Mouse (Mus musculus): ENCODE data around the gene Zbtb46. TPM values are rescaled to one million over a fixed set of nuclear protein-coding genes. Genes with fewer than 3 reads are reported as not detected.

Gene Zbtb46
- polyA plus RNA-seq, 1 experiment, result 4.6 TPM

DNA sequence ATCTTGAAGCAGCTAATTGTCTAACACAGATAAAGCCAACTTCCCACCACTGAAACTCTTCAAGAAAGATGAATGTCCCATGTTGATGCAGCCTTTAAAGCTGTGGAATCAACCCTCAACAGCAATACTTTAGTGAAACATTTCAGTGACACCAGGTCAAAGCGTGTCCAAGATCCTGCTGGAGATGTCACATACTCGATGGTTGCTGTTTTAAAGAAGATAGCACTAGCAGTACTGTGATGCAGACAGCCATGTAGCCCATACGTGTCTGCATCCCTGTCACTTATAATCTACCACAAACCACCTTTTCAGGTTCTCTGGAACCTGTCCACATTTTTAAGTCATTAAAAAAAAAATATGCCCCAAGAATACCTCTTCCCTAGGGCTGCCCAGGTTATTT is 55.5 kb downstream of the Zbtb46 start:
- no peak for DNase-seq (ENCODE audit: low spot score)

DNA sequence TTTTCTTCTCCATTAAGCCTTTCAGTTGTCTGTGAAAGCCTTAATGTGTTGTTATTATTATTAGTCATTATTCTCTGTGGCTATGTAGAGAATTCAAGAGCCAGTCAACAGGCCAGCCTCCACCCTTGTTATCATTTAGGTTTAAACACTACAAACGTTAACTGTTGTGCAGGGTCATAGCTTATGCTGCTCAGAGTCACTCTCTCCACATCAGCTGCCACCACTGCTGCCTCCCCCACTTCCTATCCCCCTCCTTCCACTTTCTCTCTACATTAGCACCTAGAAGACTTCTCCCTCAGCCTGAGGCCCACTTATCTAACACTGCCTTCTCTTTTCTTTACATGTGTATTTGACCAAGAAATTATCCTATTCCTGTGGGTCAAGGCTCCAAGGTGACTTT is 57.7 kb downstream of the Zbtb46 start:
- no peak for DNase-seq (ENCODE audit: low spot score)

DNA sequence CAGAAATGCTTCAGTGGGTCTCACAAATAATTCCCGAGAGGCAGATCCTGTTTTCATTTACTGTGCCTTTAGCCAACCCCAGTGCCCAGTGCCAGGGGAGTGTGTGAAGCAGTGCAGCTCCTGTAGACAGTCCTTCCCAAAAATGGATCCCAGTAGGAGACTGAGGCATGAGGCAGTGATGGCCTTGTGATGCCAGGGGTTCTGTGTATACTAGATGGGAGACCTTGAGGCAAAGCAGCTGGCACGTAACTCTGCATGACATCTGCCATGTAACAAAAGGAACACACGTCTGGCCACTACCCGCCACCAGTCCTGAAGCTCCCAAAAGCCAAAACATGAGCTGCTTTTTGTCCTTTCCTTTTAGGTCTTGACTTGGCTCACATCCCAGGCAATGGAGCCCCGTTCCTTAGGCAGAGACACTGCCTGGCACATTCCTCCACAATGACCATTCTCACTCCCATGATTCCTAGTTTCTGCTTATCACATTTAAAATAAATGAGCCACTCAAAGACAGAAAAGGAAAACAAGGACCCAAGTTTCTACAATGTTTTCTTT is 61.9 kb downstream of the Zbtb46 start:
- no peak for DNase-seq (ENCODE audit: low spot score)

DNA sequence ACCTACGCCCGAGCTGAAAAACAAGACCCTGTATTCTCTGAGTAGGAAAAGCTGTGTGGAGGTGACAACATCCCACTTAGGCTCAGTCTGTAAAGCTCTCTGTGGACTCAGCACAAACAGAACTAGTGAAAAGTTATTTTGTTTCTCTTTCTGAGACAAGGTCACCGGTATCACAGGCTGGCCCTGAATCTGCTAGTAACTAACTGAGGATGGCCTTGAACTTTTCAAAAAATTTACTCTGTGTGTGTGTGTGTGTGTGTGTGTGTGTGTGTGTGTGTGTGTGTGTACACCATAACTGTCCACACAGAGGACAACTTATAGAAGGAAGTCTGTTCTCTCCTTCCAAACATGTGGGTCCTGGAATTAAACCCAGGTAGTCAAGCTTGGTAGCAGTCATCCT is 65.1 kb downstream of the Zbtb46 start:
- DNase-seq (ENCODE audit: low spot score), result no peak

DNA sequence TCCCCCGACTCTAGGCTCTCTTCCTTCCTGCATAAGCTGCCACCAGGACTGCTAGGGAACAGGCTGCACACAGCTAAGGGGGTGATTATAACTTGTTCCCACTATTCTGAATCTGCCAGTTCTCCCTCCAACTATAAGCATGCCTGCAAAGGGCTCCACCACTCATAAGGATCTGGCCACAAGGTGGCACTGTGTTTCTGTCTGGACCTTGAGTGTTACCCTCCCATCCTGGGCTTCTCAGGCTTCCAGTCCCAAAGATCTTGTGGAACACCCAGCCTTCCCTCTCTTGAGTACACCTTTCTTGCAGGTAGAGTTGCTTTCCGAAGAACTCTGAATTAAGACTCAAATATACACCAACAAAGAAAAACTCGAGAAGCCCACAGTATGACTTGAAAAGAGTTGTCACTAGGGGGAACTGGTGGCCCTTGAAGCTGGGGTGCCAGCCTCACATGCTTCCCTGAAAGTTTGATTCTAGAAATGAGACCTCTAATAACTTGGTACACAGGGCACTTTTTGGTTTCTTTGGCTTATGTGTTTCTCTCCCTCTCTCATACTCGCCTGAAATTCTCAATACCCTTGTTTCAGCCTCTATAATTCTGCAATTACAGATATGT is 66.5 kb downstream of the Zbtb46 start:
- peak; percentile 50 for DNase-seq (ENCODE audit: low spot score)

DNA sequence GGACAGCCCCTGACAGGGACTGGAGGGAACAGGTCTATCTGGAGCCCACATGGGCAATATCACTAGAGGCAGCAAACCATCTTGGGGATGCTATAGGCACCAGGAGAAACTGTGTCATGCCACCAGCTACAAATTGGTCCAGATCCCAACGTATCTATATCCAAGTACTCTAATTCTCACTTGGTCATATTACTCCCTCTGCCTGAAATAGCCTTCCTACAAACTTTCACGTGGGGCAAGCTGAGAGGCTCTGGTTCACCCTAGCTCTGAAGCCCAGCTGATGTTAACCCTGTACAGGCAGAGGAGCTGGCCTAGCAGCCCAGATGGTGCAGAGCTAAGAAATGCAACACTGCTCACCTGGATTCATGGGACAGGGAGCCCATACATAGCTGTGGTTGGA is 67.7 kb downstream of the Zbtb46 start:
- DNase-seq (ENCODE audit: low spot score), result no peak

DNA sequence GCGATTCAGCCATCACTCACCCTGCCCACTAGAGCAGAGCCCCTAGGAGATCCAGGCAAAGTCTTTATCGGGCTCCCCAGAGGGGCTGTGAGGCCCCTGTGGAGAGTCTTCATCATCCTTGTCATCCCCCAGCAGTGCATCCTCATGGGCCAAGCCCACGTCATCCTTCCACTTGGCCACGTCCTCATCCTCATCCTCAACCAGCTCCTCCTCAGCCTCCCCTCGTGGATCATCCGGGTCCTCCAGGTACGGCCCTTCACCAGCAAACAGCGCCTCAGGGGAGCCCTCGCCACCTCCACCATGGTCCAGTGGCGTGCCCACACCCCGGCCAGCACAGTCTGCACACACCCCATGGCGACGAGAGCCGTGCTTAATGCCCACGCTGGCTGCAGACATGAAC is 68.2 kb downstream of the Zbtb46 start:
- DNase-seq (ENCODE audit: low spot score), result no peak

DNA sequence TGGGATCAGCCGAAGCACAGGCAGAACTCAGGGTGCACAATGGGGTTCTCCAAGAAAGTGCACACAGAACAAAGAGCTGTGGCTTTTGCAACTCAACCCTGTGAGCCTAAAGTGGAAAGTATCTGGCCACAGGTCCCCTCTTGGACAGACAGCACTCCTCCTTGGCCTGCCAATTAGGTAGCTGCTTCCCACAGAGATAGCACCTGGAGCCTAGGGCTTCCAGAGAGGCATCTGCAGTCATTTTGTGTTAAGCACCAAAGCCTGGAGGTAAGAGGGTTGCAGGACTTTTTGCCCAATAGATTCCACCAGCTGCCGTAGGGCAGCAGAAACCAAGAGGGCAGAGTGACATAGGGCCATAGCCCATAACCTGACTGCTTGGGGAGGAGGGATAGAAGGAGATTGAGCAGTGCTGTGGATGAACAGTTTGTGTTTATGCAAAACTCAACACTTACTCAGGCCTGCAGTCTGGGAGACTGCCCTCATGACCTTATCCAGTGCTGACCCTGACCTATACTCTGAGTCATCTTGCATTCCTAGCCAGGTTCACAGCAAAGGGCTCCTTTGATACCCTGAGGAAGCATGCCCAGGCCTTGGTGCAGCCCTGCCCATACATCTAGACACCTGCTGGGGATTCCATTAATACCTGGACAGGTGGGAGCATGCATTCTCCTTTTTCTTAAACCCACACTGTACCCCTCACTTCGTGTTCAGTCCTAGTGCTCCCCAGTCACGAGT is 68.9 kb downstream of the Zbtb46 start:
- no peak for DNase-seq (ENCODE audit: low spot score)

DNA sequence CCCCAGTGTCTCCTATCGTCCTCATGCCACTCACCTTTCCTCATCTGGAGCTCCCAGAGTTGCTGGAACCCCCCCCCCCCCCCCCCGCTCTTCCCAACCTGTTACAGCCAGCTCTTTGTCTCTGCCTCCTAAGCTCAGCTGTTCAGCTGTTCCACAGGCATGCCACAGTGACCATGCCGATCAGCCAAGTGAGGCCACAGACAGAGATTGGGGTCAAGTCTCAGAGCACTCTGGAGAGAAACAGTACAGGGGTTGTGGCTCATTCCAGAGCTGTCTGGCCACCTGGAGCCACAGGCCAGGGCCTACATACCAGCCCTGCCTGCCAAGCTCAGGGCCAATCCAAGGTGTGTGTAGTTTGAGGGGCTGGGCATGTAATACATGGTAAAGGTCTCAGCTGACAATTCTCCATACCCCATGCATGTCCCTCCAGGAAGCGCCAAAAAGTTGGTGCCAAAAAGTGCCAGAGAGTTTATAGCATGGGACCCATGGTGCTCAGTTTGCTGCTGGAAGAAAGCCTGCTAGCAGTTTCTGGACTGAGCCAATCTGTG is 72.5 kb downstream of the Zbtb46 start:
- DNase-seq (ENCODE audit: low spot score), result no peak

DNA sequence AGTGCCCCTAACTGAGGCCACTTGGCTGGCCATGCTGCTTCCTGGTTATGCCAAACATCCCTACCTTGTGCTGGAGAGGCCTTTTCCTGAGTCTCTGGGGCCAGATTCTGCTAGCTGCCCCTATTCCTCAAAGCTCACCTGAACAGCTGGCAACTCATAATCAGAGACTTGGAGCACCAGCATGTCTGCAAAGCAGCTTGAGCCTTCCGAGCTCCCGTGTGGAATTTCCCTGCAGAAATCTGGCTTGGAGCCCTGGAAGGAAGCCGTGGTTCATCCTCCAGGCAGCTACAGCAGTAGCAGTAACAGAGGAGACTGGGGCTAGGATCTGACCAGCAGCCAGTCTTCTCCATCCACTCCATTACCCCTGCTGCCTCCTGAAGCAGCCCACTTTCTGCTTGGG is 73.3 kb downstream of the Zbtb46 start:
- DNase-seq (ENCODE audit: low spot score), result no peak

DNA sequence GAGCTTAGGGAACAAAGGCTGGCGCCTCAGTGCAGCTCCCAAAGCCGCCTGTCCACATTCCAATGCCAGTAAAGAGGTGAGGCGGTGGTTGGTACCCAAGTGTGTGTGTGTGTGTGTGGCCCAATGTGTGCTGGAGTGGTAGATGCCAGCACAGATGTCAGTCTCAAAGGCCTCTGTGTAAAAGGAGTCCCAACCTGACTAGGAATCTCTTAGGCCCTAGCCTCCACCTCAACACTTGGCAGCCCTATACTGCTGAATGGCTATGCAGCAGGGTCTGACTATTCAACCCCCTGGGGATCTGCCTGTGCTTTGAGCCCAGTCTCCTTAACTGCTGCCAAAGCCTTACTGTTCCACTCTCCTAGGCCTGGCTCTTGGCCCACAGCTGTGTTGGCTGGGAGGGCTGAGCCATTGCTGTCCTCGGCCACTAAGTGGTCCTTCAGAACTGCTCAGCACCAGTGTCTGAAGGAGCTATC is 74.3 kb downstream of the Zbtb46 start:
- DNase-seq (ENCODE audit: low spot score), result no peak

DNA sequence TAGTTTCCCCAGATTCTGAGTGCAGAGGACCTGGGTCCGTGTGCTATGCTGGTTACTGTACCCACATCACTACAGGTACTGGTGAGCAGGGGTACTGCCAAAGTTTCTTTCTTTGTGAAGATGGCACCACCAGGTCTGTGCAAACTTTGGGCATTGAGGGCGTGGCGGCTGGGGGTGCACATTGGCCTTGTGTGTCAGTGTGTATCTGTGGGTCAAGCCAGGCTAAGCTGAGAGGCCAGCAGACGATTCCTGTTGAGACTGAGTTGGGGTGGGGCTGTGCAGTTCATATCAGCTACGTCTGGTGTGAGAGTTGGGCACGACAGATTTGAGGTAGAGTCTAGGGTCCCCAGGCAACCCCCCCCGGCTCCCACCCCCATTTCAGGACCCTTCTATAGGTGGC is 74.8 kb downstream of the Zbtb46 start:
- no peak for DNase-seq (ENCODE audit: low spot score)

DNA sequence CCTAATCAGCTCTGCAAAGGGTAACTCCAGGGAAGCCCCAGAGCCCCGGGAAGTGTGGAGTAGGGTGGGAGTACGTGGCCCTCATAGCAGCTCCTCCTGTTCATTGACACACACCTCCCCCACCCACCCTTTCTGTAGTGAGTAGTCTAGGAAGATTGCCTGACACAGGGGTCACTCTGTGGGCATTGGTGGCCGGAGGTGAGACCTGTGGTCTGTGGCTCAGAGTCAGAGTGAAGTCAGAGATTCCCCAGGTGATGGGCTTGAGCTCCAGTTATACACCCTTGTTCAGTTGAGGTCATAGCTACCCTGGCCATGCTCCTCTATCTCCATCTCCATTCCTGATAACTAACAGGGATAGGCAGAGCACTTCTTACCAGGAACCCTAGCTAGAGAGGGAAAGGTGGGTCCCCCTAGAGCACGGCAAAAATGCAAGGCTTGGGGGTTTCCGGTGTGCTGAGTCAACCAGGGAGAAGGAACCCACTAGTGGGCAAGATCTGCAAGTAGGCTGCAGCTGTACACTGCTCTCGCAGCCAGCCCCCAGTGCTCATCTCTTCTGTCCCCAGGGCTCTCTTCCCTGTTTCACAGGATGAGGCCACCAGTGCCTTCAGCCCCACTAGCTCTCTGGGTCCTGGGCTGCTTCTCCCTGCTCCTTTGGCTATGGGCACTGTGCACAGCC is 77.5 kb downstream of the Zbtb46 start:
- no peak for DNase-seq (ENCODE audit: low spot score)

DNA sequence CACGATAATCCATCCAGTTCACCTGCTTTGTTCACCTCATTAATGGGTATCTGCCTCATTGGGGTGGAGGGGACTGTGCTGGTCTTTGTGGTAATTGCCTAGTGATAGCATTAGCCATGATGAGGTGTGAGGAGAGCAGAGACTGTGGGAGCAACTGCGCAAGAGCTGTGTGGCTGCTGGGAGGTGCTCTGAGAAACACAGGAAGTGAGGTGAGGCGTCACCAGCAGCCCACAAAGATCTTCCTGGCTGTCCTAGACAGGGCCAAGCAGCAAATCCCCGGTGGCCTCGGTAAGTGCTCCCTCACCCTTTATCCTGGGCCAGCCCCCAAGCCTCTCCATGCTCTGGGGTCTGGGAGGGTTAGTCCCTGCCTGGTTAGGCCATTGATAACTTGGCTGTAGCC is 78.1 kb downstream of the Zbtb46 start:
- no peak for DNase-seq (ENCODE audit: low spot score)

DNA sequence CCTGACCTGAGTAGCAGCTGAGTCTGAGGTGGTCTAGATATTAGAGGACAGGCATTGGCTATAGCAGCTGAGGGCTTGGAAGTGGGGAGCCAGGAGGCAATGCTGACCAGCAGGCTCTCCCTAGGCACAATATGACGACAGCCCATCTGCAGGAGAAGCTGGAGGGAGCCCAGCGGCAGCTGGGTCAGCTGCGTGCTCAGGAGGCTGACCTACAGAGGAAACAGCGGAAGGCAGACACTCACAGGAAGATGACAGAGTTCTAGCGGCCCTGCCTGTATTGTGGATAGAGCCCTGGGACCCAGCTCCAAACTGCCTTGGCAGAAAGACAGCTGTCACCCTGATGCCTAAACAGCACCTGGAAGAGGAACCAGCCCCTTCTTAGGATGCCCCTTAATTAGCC is 79.0 kb downstream of the Zbtb46 start:
- DNase-seq (ENCODE audit: low spot score), result no peak

DNA sequence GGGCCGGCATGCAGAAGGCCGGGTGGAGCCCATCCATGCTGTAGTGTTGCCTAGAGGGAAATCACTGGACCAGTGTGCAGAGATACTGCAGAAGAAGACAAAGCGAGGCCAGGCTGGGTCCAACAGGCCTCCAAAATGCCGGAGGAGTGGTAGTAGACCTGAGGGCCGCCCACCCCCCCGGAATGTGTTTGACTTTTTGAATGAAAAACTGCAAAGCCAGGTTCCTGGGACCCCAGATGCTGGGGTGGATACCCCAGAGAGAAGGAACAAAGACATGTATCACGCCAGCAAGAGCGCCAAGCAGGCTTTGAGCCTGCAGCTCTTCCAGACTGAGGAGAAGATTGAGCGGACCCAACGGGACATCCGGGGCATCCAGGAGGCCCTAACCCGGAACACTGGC is 79.4 kb downstream of the Zbtb46 start, which contains the start of gene Lime1:
Gene Lime1, plus strand, starts transcription at position 301 of the 400 bp plus-strand sequence.
- DNase-seq (ENCODE audit: low spot score), result no peak

DNA sequence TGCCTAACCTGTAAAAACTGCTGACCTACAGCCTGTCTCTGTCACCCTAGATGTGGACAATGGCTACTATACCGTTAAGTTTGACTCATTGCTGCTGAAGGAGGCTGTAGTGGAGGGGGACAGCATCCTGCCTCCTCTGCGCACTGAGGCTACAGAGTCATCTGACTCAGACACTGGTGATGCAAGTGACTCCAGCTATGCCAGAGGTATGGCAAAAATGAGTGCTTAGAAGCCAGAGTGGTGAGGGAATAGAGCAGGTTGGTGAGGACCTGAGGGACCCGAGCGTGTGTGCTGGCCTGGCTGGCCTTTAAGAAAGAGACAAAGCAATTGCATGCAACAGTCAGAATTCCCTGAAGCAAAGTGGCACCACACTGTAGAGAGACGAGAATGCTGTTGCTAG is 80.5 kb downstream of the Zbtb46 start:
- DNase-seq (ENCODE audit: low spot score), result no peak

DNA sequence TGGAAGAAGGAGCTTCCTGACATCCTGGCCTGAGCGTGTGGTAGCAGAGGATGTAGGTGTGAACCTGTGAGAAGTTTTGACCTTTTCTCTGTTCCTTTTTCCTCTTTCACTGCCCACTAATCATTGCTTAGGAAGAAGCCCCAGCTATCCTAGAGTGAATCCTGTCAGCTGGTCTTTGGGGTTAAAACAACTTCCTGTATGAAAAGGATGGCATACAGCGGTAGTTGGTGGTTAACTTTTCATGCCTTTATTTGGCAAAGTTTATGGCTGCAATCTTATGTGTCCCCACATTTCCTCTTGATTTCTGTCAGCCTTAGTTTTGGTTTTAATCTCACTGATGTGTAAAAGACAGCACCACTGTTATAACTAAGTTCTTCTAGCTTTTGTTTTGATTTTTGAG is 82.0 kb downstream of the Zbtb46 start:
- no peak for DNase-seq (ENCODE audit: low spot score)

DNA sequence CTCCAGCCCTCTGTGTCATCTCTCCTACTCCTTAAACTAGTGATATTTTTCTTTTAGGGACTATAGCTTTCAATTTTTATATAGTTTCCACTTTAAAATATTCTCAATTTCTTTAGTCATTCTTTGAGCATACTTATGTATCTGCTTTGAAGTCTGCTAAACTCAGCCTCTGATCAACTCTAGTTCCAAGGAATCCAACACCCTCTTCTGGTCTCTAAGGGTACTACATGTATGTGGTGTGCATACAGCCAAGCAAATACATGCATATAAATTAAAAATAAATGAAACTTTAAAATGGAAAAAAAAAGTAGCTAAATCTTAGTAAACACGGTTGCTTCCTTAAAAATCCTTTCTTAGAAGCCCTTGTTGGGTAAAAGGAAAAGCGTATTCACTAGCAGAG is 83.4 kb downstream of the Zbtb46 start:
- no peak for DNase-seq (ENCODE audit: low spot score)

DNA sequence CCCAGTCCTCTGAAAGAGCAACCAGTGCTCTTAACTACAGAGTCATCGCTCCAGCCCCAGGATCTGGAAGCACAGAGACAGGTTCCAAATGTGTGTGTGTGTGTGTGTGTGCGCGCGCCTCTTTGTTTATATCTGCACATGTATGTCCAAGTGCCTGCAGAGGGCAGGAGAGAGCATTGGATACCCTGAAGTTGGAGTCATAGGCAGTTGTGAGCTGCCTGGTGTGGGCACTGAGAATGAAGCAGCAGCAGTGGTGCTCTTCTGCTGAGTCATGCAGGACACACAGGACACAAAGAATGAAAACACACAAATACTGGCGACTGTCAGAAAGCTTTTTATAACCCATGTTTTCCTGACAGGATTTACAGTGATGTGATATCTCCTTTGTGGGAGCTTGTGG is 89.2 kb downstream of the Zbtb46 start:
- DNase-seq (ENCODE audit: low spot score), result no peak

DNA sequence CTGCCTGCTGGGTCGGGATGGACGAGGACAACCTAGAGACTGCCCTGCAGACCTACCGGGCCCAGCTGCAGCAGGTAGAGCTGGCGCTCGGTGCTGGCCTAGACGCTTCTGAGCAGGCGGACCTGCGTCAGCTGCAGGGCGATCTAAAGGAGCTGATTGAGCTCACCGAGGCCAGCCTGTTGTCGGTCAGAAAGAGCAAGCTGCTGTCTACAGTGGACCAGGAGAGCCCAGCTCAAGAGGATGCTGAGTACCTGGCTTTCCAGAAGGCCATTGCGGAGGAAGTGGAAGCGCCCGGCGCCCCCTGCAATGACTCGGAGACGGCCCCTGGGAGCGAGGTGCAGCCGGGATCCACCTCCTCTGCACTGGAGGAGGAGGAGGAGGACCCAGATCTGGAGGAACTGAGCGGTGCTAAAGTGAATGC is 93.6 kb downstream of the Zbtb46 start:
- DNase-seq (ENCODE audit: low spot score), result no peak

DNA sequence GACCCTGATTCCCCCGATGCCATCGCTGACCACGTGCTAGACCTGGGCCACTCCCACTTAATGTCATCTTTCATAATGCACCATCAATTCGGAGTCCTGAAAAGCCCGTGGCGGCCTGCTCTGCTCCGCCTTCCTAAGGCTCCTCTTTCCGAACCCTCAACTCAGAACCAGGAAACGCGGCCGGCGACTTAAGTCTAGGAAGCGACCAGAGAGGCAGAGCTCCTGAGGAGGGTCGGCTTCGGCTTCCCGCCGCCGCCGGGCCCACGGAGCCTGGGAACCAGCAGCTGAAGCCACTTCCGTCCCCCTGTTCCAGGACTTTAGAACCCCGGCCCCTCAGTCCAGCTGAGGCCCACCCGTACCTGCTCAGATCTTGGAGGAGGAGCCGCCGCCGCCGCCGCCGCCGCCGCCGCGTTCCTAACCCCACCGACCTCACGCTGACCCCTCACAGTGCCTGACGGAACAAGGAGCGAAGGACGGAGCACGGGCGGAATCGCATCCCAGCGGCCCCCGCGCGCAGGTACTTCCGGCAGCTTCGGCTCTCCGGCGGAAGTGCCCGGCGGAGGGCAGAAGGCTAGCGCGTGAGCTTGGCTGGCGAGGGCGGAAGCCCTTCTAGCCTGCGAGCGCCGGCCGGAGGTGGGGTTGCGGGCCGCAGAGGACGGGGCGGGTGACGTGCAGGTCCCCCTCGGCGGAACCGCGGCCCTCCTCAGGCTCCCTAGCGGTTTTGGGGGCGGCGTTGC is 94.2 kb downstream of the Zbtb46 start, which contains the start of the genes Zgpat and Arfrp1:
Gene Zgpat, plus strand, starts transcription at position 69 of the 737 bp plus-strand sequence.
Gene Arfrp1, minus strand, starts transcription at position 545 of the 737 bp plus-strand sequence.
- peak; percentile 82 for DNase-seq (ENCODE audit: low spot score)

All from urinary bladder, adult 2 months (tissue).